Mouse (Mus musculus) fat pad, adult 2 months (tissue): Measurements from ENCODE around the gene Cyp2d34.

Source experiments
- DNase-seq: peaks from one replicate; pipeline ENCODE4 v3.0.0-alpha.2; 2011; ENCODE audit warnings: low read depth, low spot score; ENCODE audit errors: extremely low read depth

Cyp2d34 gene

GRCm38 (mm10) chr15:82620531-82621202 lies at the start of gene Cyp2d34:
TSS of gene Cyp2d34 (minus strand) at chr15:82620946.
- DNase-seq = no peak

GRCm38 (mm10) chr15:82656346-82656745 lies 35.6 kb upstream of the Cyp2d34 start:
- no peak for DNase-seq

GRCm38 (mm10) chr15:82644371-82644770 lies 23.6 kb upstream of the Cyp2d34 start:
- no peak for DNase-seq

GRCm38 (mm10) chr15:82643771-82644170 lies 23.0 kb upstream of the Cyp2d34 start:
- no peak for DNase-seq

- no peak for DNase-seq
Measured at GRCm38 (mm10) chr15:82642771-82643170, 22.0 kb upstream of the Cyp2d34 start.

GRCm38 (mm10) chr15:82641921-82642320 lies 21.2 kb upstream of the Cyp2d34 start:
- no peak for DNase-seq

- DNase-seq = no peak
Measured at GRCm38 (mm10) chr15:82641390-82641789, 20.6 kb upstream of the Cyp2d34 start.

GRCm38 (mm10) chr15:82640201-82640600 lies 19.5 kb upstream of the Cyp2d34 start:
- DNase-seq = no peak

- no peak for DNase-seq
Measured at GRCm38 (mm10) chr15:82637130-82638075, 16.7 kb upstream of the Cyp2d34 start.

- no peak for DNase-seq
Measured at GRCm38 (mm10) chr15:82634976-82635375, 14.2 kb upstream of the Cyp2d34 start.

GRCm38 (mm10) chr15:82621993-82622392 lies 1.2 kb upstream of the Cyp2d34 start:
- DNase-seq = no peak

- DNase-seq = no peak
Measured at GRCm38 (mm10) chr15:82618362-82619020, 2.3 kb downstream of the Cyp2d34 start.

- DNase-seq = no peak
Measured at GRCm38 (mm10) chr15:82582621-82583020, 38.1 kb downstream of the Cyp2d34 start.

GRCm38 (mm10) chr15:82579071-82579470 lies 41.7 kb downstream of the Cyp2d34 start:
- no peak for DNase-seq

GRCm38 (mm10) chr15:82572856-82573255 lies 47.9 kb downstream of the Cyp2d34 start:
- DNase-seq = no peak
